Mouse (Mus musculus): ENCODE results near the gene Sspo. TPM values are rescaled to one million over a fixed set of nuclear protein-coding genes. Genes with fewer than 3 reads are reported as not detected.
A peak's percentile ranks its signal among the peaks of the same experiment; 100 is the strongest.
"Not testable (repeated sequence)": the region's sequence is repeated elsewhere in the genome, so short reads cannot be mapped to it uniquely, and the experiment has no call there.

Sspo gene
- polyA plus RNA-seq, 1 experiment from 2014 or later = 0.74 TPM

DNA sequence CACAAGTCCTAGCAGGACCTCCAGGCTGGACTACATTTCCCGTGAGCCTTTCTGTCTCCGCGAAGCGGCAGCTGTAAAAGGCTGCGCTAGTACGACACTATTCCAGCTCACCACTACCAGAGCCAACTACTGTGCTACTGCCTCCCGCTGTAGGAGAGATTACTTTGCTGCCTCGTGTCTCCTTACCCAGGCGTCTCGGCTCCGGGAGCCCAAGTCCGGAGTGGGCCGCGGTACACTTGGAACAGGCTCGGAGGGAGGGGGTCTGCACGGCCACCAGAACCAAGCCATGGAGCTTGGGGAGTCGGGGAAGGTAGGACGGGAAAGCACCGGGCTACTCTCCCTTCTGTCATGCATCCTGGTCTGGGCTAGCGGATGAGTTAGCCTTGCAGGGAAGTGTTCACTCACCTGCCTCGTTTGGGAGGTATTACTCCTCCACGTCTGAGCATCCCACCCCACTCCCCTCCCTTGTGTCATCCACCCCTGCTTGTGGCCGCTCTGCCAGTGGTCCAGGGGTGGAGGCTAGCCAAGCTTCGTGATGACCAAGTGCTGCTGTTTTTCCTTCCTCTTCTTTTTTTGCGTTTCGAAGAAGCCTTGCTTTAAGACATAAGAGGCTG lies 56.3 kb downstream of the Sspo start:
- Histone ChIP-seq H3K9ac (ENCODE audit: low read depth, low read length) (peak overlapping the region; percentile 4; the same call in 1 of the 2 replicates), H3K4me3 (ENCODE audit: low read depth, low read length) (peak overlapping the region; percentile 47), H3K27ac (ENCODE audit: low read depth, low read length) (no peak overlapping the region), H3K27me3 (replicated peaks; ENCODE audit: control insufficient read depth, insufficient read depth, low read length) (no peaks in the 10 kb centered on the region), H3K9me3 (ENCODE audit: control insufficient read depth) (no peaks in the 10 kb centered on the region), H3K4me1 (replicated peaks; ENCODE audit: control insufficient read depth, insufficient read depth, low read length) (no peaks in the 10 kb centered on the region), H3K36me3 (ENCODE audit: control insufficient read depth, insufficient read depth) (peaks cover 4% of the 10 kb centered on the region; the same call in 1 of the 2 replicates), H3K4me2 (replicated peaks; ENCODE audit: low read depth) (peak overlapping the region; percentile 71)
- WGBS = 1% methylated on average over 26 of the region's 26 CpGs
- ATAC-seq = peak; percentile 87
- TF ChIP-seq CTCF (IDR thresholded peaks at IDR 0.05; ENCODE audit: low read depth) = peak; percentile 64

DNA sequence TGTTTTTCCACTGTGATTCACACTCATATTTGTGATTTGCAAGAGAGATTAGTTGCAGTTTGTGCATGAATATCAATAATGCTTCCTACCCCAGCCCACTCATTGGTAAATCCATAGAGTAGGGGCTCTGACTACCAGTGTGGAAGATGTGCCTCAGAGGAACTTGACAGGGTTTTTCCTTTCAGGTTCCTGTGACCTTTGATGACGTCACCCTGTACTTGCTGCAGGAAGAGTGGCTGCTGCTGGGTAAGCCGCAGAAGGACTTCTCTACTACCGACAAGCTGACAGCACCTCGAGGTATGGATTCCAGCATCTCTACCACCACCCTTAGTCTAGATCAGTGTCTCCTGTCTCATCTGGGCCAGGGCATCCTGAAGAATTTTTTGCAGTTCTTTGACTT lies 60.1 kb downstream of the Sspo start:
- H3K36me3 ChIP-seq (ENCODE audit: control insufficient read depth, insufficient read depth) = peaks cover 14% of the 10 kb centered on the region
- H3K27me3 ChIP-seq (replicated peaks; ENCODE audit: control insufficient read depth, insufficient read depth, low read length) = no peaks in the 10 kb centered on the region
- no peak for TF ChIP-seq CTCF (IDR thresholded peaks at IDR 0.05; ENCODE audit: low read depth)
- H3K27ac ChIP-seq (ENCODE audit: low read depth, low read length) = no peak overlapping the region
- H3K4me1 ChIP-seq (replicated peaks; ENCODE audit: control insufficient read depth, insufficient read depth, low read length) = no peaks in the 10 kb centered on the region
- WGBS = 80% methylated on average over 4 of the region's 4 CpGs
- H3K4me2 ChIP-seq (replicated peaks; ENCODE audit: low read depth) = no peak overlapping the region
- no peaks in the 10 kb centered on the region for H3K9me3 ChIP-seq (ENCODE audit: control insufficient read depth)
- H3K9ac ChIP-seq (ENCODE audit: low read depth, low read length) = no peak overlapping the region
- no peak overlapping the region for H3K4me3 ChIP-seq (ENCODE audit: low read depth, low read length)
- no peak for ATAC-seq

DNA sequence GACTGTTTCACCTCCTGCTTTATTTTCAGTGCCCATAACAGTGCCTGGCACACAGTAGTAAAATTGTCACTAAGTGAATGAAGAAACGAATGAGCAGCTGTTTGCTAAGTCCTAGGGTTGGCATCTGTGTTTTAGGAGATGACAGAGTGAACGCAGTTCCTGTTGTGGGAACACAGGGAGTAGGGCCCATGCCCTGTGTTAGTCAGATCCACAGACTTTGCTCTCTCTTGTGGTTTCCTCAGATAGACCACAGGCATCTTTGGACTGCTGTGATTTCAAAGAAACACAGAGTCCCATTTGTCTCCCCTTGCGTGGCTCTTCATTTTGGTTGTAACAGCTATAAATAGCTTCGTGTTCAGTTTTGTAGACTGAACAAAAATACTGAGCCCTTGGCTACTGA lies 62.4 kb downstream of the Sspo start:
- no peaks in the 10 kb centered on the region for H3K9me3 ChIP-seq (ENCODE audit: control insufficient read depth)
- no peak overlapping the region for H3K4me3 ChIP-seq (ENCODE audit: low read depth, low read length)
- WGBS = 76% methylated on average over 4 of the region's 4 CpGs
- H3K4me2 ChIP-seq (replicated peaks; ENCODE audit: low read depth) = no peak overlapping the region
- peaks cover 28% of the 10 kb centered on the region for H3K36me3 ChIP-seq (ENCODE audit: control insufficient read depth, insufficient read depth)
- no peaks in the 10 kb centered on the region for H3K4me1 ChIP-seq (replicated peaks; ENCODE audit: control insufficient read depth, insufficient read depth, low read length)
- ATAC-seq = no peak
- no peaks in the 10 kb centered on the region for H3K27me3 ChIP-seq (replicated peaks; ENCODE audit: control insufficient read depth, insufficient read depth, low read length)
- H3K9ac ChIP-seq (ENCODE audit: low read depth, low read length) = no peak overlapping the region
- TF ChIP-seq CTCF (IDR thresholded peaks at IDR 0.05; ENCODE audit: low read depth) = no peak
- H3K27ac ChIP-seq (ENCODE audit: low read depth, low read length) = no peak overlapping the region

DNA sequence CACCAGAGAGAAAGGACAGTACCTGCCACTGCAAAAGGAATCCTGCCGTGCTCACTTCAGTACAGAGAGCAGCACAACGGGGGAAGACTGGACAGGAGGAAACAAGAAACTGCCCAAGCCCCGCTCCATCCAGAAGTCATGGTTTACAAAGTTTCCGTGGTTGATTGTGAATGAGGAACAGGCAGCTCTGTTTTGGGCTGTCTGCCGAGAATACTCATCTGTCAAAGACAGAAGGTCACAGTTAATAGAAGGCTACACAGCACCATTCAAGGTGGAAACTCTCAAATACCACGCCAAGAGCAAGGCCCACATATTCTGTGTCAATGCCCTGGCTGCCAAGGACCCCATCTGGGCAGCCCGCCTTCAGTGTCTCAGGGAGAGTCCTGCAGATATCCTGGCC lies 63.8 kb downstream of the Sspo start:
- no peak overlapping the region for H3K4me3 ChIP-seq (ENCODE audit: low read depth, low read length)
- no peak overlapping the region for H3K4me2 ChIP-seq (replicated peaks; ENCODE audit: low read depth)
- H3K27me3 ChIP-seq (replicated peaks; ENCODE audit: control insufficient read depth, insufficient read depth, low read length) = no peaks in the 10 kb centered on the region
- 87% methylated on average over 7 of the region's 7 CpGs for WGBS
- H3K9ac ChIP-seq (ENCODE audit: low read depth, low read length) = no peak overlapping the region
- no peaks in the 10 kb centered on the region for H3K4me1 ChIP-seq (replicated peaks; ENCODE audit: control insufficient read depth, insufficient read depth, low read length)
- TF ChIP-seq CTCF (IDR thresholded peaks at IDR 0.05; ENCODE audit: low read depth) = no peak
- H3K27ac ChIP-seq (ENCODE audit: low read depth, low read length) = no peak overlapping the region
- peaks cover 28% of the 10 kb centered on the region for H3K36me3 ChIP-seq (ENCODE audit: control insufficient read depth, insufficient read depth)
- H3K9me3 ChIP-seq (ENCODE audit: control insufficient read depth) = no peaks in the 10 kb centered on the region
- no peak for ATAC-seq

DNA sequence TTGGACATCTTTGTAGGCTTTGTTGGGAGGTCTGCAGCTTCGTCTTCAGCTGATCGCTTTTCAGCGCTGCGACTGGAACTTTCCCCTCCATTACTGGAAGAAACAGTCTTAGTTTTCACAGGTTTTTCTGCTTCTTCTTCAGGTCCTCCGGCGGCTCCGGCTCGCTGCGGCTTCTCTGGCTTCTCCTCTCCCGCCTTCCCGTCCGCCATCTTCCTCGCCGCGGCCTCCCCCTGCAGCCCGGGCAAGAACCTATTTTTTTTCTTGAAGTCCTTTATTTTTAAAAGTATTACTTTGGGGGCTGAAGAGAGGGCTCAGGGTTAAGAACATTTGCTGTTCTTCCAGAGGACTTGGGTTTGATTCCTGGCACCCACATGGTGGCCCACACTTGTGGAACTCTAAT lies 76.9 kb downstream of the Sspo start:
- over 99% methylated on average over 12 of the region's 16 CpGs for WGBS
- not testable (repeated sequence) for H3K27me3 ChIP-seq (replicated peaks; ENCODE audit: control insufficient read depth, insufficient read depth, low read length); H3K9me3 ChIP-seq (ENCODE audit: control insufficient read depth); H3K9ac ChIP-seq (ENCODE audit: low read depth, low read length); H3K4me3 ChIP-seq (ENCODE audit: low read depth, low read length); H3K4me1 ChIP-seq (replicated peaks; ENCODE audit: control insufficient read depth, insufficient read depth, low read length); H3K27ac ChIP-seq (ENCODE audit: low read depth, low read length); H3K4me2 ChIP-seq (replicated peaks; ENCODE audit: low read depth); ATAC-seq
- H3K36me3 ChIP-seq (ENCODE audit: control insufficient read depth, insufficient read depth) = peaks cover 16% of the 10 kb centered on the region

DNA sequence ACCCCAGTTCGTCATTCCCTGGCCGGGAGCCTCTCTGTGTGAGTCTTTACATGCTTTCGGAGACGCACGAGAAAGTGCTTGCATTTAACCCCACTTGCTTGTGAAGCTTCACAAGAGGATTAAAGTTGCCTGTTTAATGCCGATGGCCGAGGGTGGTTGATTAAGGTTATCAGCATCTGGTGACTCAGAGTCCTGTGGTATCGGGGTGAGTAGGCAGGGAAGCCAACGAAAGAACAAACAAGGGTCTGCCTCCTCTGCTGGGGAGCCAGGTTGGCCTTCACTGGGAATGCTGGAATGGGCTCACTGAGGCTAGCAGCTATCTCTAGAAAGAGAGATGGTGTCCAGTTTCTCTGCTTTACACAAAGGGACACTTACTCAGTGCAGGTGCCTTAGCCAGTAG lies 79.9 kb downstream of the Sspo start:
- ATAC-seq = no peak
- H3K9me3 ChIP-seq (ENCODE audit: control insufficient read depth) = no peaks in the 10 kb centered on the region
- TF ChIP-seq CTCF (IDR thresholded peaks at IDR 0.05; ENCODE audit: low read depth) = no peak
- no peaks in the 10 kb centered on the region for H3K4me1 ChIP-seq (replicated peaks; ENCODE audit: control insufficient read depth, insufficient read depth, low read length)
- H3K4me2 ChIP-seq (replicated peaks; ENCODE audit: low read depth) = no peak overlapping the region
- no peaks in the 10 kb centered on the region for H3K27me3 ChIP-seq (replicated peaks; ENCODE audit: control insufficient read depth, insufficient read depth, low read length)
- no peak overlapping the region for H3K9ac ChIP-seq (ENCODE audit: low read depth, low read length)
- no peak overlapping the region for H3K27ac ChIP-seq (ENCODE audit: low read depth, low read length)
- 77% methylated on average over 9 of the region's 9 CpGs for WGBS
- peaks cover 14% of the 10 kb centered on the region for H3K36me3 ChIP-seq (ENCODE audit: control insufficient read depth, insufficient read depth)
- H3K4me3 ChIP-seq (ENCODE audit: low read depth, low read length) = no peak overlapping the region

DNA sequence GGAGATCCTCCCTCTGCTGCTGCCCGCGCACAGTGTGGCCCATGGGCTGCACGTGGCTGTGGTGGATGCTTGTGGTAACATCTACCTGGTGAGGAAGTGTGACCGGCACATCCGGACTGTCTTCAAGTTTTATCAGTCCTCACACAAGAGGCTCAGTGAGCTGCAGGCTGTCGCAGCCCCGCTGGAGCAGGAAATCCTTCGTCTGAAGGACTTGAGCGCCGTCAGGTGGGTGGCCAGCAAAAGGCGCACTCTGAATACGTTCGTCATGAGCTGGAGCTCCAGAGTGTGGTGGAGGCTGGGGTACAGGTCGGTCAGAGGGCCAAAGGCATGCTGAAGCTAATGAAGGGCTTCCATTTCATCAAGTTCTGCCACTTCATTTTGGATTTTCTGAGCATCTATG lies 81.2 kb downstream of the Sspo start:
- peak; percentile 54 for TF ChIP-seq CTCF (IDR thresholded peaks at IDR 0.05; ENCODE audit: low read depth)
- H3K27me3 ChIP-seq (replicated peaks; ENCODE audit: control insufficient read depth, insufficient read depth, low read length) = no peaks in the 10 kb centered on the region
- ATAC-seq = no peak
- H3K4me2 ChIP-seq (replicated peaks; ENCODE audit: low read depth) = no peak overlapping the region
- peaks cover 20% of the 10 kb centered on the region for H3K36me3 ChIP-seq (ENCODE audit: control insufficient read depth, insufficient read depth)
- no peaks in the 10 kb centered on the region for H3K9me3 ChIP-seq (ENCODE audit: control insufficient read depth)
- no peak overlapping the region for H3K9ac ChIP-seq (ENCODE audit: low read depth, low read length)
- H3K27ac ChIP-seq (ENCODE audit: low read depth, low read length) = no peak overlapping the region
- no peaks in the 10 kb centered on the region for H3K4me1 ChIP-seq (replicated peaks; ENCODE audit: control insufficient read depth, insufficient read depth, low read length)
- 76% methylated on average over 14 of the region's 14 CpGs for whole genome bisulfite sequencing
- H3K4me3 ChIP-seq (ENCODE audit: low read depth, low read length) = no peak overlapping the region

Measured in intestine, postnatal 0 days (tissue).